Mouse (Mus musculus): ENCODE results near the gene Olfr1191-ps1. TPM values are rescaled to one million over a fixed set of nuclear protein-coding genes. Genes with fewer than 3 reads are reported as not detected.

The Olfr1191-ps1 gene
- not detected for polyA plus RNA-seq (2017; shearing (Covaris generic))

GRCm38 (mm10) chr2:88640242-88640641 is at the start of gene Olfr1191-ps1:
Gene Olfr1191-ps1, plus strand, starts transcription at chr2:88640542.

GRCm38 (mm10) chr2:88648209-88648608 is 7.9 kb downstream of the Olfr1191-ps1 start, which contains the start of gene Olfr1192-ps1:
Gene Olfr1192-ps1, plus strand, starts transcription at chr2:88648509.

GRCm38 (mm10) chr2:88675328-88675727 is 35.0 kb downstream of the Olfr1191-ps1 start, which contains the start of gene Olfr1193:
Gene Olfr1193, plus strand, starts transcription at chr2:88675628.

GRCm38 (mm10) chr2:88689087-88689486 is 48.7 kb downstream of the Olfr1191-ps1 start, which contains the start of gene Olfr1195:
Gene Olfr1195, minus strand, starts transcription at chr2:88689187.

Other genes with a start within 250 kb of the Olfr1191-ps1 start
- not detected for gene Olfr1179, start 234.1 kb upstream of the Olfr1191-ps1 start, polyA plus RNA-seq (2017; shearing (Covaris generic))
- not detected for gene Olfr1180, start 221.4 kb upstream of the Olfr1191-ps1 start, polyA plus RNA-seq (2017; shearing (Covaris generic))
- not detected for gene Olfr1181, start 214.4 kb upstream of the Olfr1191-ps1 start, polyA plus RNA-seq (2017; shearing (Covaris generic))
- not detected for gene Gm13757, start 191.4 kb upstream of the Olfr1191-ps1 start, polyA plus RNA-seq (2017; shearing (Covaris generic))
- not detected for gene Olfr1183, start 185.7 kb upstream of the Olfr1191-ps1 start, polyA plus RNA-seq (2017; shearing (Covaris generic))
- 0.37 TPM for gene Olfr1184, start 156.9 kb upstream of the Olfr1191-ps1 start, polyA plus RNA-seq (2017; shearing (Covaris generic))
- not detected for gene Olfr1185-ps1, start 147.2 kb upstream of the Olfr1191-ps1 start, polyA plus RNA-seq (2017; shearing (Covaris generic))
- not detected for gene Olfr1186, start 122.0 kb upstream of the Olfr1191-ps1 start, polyA plus RNA-seq (2017; shearing (Covaris generic))
- gene Olfr1188, start 83.6 kb upstream of the Olfr1191-ps1 start, polyA plus RNA-seq (2017; shearing (Covaris generic)), result not detected
- not detected for gene Olfr1189, start 54.1 kb upstream of the Olfr1191-ps1 start, polyA plus RNA-seq (2017; shearing (Covaris generic))
- gene Olfr1192-ps1, start 8.0 kb downstream of the Olfr1191-ps1 start, polyA plus RNA-seq (2017; shearing (Covaris generic)), result 0.12 TPM
- gene Olfr1193, start 35.1 kb downstream of the Olfr1191-ps1 start, polyA plus RNA-seq (2017; shearing (Covaris generic)), result not detected
- not detected for gene Olfr1195, start 48.6 kb downstream of the Olfr1191-ps1 start, polyA plus RNA-seq (2017; shearing (Covaris generic))
- not detected for gene Olfr1196, start 64.1 kb downstream of the Olfr1191-ps1 start, polyA plus RNA-seq (2017; shearing (Covaris generic))
- gene Olfr1197, start 91.8 kb downstream of the Olfr1191-ps1 start, polyA plus RNA-seq (2017; shearing (Covaris generic)), result not detected
- not detected for gene Olfr1198, start 110.8 kb downstream of the Olfr1191-ps1 start, polyA plus RNA-seq (2017; shearing (Covaris generic))
- gene Olfr1199, start 119.9 kb downstream of the Olfr1191-ps1 start, polyA plus RNA-seq (2017; shearing (Covaris generic)), result not detected
- not detected for gene Olfr1200, start 129.9 kb downstream of the Olfr1191-ps1 start, polyA plus RNA-seq (2017; shearing (Covaris generic))
- not detected for gene Olfr1201, start 152.5 kb downstream of the Olfr1191-ps1 start, polyA plus RNA-seq (2017; shearing (Covaris generic))
- gene Olfr1202, start 174.0 kb downstream of the Olfr1191-ps1 start, polyA plus RNA-seq (2017; shearing (Covaris generic)), result 0.19 TPM
- not detected for gene Olfr1205, start 189.2 kb downstream of the Olfr1191-ps1 start, polyA plus RNA-seq (2017; shearing (Covaris generic))
- not detected for gene Olfr1204, start 208.8 kb downstream of the Olfr1191-ps1 start, polyA plus RNA-seq (2017; shearing (Covaris generic))
- gene Olfr1206, start 222.7 kb downstream of the Olfr1191-ps1 start, polyA plus RNA-seq (2017; shearing (Covaris generic)), result 0.24 TPM